Mouse (Mus musculus) kidney, postnatal 36 days (tissue): Measurements from ENCODE around the gene Sap25.
"Not testable (repeated sequence)": the region's sequence is repeated elsewhere in the genome, so short reads cannot be mapped to it uniquely, and the experiment has no call there.

ENCODE experiments used
- DNase-seq, 2 experiments: peaks; one replicate each; pipeline ENCODE4 v3.0.0; 2021 to 2022; ENCODE audit warnings: mixed read lengths in 2 of 2

The Sap25 gene

DNA sequence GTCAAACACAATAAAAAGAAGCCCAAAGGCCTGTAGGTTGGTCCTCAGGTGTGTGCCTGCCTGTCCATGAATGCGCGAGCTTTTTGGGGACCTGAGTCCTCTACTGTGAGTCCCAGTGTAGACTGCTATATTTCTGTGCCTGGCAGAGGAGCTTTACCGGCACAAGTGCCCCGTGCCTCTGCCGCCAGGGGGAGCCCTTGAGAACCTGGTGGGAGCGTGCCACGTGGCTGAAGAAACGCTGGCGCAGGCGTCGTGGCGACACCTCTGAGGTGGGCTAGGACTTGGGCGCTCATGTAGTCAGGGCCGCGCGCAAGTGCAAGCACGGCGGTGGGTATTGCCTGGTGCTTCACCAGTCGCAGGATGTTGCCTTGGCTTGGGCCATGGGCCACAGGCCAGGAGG is at the start of gene Sap25:
TSS of gene Sap25 (plus strand) at position 281 of the 400 bp plus-strand sequence.
- peak in 1 of 2 experiments; percentile 79 for DNase-seq

DNA sequence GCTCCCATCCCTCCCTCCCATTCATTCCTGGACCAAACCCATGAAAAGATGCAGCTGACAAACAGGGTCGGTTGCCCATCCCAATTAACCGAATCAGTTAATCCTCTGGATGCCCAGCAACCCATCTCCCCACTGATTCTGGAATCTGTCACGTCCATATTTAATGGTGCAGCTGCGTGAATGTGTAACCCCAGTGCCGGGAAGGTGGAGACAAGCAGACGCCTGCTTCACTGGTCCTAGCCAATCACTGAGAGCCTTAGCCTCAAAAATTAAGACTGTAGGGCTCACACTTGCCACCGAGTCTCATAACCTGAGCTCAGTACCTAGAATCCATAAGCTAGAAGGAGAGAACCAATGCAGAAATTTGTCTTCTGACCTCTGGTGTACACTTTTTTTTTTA is 45.2 kb upstream of the Sap25 start:
- no peak for DNase-seq

DNA sequence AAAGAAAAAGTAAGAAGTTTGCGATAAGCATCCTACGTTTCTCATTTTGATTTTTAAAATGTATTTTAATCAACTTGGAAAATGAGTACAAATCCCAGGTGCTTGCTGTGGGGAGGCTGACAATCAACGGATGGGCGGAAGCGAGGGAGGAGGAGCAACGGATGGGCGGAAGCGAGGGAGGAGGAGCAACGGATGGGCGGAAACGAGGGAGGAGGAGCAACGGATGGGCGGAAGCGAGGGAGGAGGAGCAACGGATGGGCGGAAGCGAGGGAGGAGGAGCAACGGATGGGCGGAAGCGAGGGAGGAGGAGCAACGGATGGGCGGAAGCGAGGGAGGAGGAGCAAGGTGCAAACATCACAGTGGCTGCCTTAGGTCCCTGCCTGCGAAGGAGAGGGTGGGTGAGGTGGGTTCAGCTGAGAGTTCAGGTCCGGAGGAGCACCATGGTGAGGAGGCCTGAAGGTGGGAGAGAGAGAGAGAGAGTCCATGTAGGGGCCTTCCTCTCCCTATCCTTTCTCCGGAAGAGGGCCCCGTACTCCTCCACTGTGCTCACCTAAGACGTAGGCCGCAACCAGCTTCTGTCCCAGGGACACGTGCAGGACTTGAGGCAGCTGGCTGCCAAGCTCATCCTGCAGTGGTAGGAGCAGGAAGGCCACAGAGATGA is 44.4 kb upstream of the Sap25 start:
- DNase-seq, result peak in 1 of 2 experiments; percentile 22

DNA sequence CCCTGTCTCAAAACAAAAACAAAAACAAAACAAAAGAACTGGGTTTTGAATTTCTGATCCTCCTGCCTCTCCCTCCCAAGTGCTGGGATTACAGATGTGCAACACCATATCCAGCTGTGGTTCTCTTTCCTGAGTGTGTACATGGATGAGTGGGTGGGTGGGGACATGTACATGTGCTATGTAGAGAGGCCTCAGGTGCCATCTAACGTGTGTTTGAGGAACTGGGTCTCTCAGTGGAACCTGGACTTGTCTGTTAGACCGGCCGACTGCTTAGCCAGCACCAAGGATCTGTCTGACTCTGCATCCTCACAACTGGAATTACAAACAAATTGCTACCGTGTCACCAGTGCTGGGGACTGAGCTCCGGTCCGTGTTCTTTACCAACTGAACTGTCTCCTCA is 43.5 kb upstream of the Sap25 start:
- no peak for DNase-seq

DNA sequence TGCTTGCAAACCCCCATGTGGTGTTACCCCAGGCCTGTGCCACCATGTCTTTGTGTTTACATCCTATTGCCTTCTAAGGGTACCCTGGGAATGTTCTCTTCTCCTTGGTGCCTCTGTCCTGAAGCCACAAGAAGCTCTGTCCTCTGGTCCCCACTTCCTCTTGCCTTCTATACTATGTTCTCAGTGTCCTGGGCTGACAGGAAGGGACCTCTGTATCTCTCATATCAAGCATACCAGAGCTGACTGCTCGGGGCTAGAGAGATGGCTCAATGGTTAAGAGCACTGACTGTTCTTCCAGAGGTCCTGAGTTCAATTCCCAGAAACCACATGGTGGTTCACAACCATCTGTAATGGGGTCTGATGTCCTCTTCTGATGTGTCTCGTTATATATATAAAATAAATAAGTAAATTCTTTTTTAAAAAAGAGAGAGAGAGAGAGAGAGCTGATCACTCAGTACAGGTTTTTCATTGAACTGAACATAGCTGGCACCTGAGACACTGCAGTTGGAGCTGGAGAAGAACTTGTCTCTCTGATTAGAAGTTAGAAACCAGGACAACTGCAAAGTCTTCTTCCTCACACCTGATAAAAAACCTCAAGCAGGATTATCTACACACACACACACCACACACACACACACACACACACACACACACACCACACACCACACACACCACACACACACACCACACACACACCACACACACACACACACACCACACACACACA is 42.9 kb upstream of the Sap25 start:
- DNase-seq, result no peak

DNA sequence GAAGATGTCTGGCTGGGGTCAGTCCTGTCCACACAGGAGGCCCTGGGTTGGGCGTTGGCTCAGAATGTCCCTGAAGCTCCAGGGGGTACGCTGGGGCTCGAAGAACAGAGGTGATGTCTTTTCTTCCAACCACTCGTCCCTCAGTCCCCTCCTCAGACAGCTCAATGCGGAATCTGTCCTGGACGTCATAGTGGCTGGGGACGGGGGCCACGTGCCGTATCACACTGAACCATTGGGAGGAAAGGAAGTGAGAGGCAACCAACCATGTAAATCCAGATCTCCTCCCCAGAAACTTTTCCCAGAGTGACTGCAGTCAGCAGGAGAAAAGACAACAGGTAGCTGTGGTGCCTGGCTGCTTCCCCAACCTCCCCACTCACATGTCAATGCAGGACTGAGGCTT is 41.5 kb upstream of the Sap25 start:
- peak in 1 of 2 experiments; percentile 19 for DNase-seq

DNA sequence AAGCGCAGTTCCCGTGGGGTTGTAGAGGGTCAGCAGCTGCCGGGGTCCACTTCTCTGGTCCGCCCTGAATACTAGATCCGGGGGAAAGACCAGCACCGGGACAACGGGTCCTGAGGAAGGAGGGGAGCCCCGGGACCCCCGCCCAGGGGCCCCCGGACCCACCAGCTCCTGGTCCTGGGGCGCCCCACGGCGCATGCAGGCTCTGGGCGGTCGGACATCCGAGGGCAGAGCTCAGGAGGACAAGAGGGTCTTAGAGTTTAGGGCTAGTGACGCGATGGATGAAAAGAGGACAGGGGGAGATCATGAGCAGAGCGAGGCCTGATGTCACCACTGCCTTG is 40.9 kb upstream of the Sap25 start:
- DNase-seq, result no peak

DNA sequence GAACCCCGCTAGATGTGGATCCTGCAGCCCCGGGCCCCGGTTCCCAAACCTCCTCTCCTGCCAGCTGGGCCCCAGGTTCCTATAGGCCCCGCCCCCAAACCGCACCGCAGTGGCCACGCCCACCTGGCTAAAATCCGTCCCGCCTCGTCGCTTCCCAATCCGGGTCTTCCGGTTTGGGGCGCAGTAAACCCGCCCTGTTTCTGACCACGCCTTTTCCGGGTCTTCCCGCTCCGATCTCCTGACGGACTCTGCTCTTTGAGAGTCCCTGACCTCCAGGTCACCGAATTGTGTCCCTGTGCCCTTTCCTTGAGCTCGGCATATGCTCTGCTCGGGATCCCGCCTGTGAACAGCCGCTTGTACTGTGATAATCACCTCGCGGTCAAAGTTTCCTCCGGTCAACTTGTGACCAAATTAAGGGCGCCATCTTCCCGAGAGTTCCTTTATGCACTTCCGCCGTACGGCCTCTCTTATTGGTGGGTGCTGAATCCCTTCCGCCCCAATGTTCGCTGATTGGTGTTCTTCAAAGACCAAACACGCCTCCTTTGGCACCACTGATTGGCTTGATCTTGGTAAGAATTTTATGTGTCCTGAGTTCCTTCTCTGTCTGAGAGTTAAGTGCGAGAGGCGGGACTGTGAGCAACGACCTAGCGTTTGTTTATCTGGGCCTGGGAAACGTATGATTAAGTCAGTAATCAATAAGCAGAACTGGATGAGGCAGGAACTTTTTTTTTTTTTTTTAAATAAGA is 40.3 kb upstream of the Sap25 start, which contains the start of gene Mospd3:
TSS of gene Mospd3 (minus strand) at position 440 of the 746 bp plus-strand sequence.
- DNase-seq, result peak; percentile 98 to 99

DNA sequence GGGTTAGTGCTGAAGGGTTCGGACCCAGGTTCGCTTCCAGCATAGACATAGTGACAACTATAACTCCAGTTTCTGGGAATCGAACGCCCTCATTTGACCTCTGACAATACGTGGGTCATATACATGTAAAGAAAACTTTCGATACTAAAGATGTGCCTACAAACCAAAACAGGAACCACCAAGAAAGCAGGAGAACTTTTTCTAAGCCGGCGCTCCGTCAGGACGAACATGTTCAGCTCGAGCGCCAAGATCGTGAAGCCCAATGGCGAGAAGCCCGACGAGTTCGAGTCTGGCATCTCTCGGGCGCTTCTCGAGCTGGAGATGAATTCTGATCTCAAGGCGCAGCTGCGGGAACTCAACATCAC is 39.8 kb upstream of the Sap25 start:
- peak in 1 of 2 experiments; percentile 59 for DNase-seq

DNA sequence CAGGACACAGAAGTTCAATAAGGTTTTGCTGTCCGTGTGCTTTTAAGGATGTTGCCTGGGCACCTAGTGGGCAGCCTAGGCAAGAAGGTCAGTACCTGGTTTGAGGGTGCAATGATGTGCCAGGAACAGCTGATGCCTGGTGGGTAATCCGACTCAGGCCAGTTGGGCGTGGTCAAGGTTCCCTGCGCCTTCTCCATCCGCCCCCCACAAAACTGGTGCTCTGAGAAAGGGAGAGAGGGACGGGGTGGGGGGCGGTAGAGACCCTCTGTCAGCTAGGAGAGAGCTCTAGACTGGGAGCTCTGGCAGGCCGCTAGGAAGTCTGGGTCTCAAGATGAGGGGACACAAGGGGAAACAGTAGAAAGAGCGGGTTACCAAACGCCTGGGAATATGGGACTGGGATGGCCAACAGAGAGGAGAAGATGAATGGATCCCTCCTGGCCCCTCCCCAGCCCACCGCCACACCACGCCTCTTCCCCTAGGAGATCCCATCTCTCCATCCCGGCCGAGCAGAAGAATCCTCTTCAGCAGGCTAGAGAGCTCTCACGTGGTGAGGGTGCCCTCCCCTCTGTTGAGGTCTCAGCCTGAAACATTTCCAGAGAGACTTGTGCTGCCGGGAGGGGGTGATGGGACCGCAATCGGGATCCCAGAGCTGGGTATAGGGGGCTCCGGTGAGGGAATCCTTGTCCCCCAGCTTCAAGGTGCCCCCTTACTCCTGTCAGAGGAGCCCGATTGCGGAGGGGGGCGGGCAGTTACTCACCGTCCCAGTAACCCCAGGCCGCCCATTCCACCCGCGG is 33.1 kb upstream of the Sap25 start:
- no peak for DNase-seq

DNA sequence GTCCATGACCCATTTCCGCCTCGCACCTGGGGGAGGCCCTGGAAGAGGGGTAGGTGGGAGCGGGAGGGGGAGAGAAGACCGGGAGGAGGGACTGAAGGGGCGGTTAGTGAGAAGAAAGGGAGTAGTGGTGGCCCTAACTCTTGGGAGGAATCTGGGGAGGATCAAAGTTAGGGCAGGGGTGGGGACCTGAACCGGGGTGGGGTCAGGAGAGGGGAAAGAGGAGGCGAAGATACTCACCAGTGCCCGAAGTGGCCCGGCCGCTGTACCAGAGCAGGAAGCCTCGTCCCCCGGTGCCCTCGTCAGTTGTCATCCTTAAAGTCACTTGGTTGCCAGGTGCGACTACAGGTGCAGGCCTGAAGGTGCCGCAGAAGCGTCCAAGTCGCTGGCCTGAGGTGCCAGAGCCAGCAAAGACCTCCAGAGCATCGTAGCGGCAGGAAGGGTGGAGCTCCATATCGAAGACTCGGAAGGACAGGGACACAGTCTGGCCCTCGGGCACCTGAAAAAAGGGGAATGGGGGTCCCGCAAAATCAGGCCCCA is 32.4 kb upstream of the Sap25 start:
- DNase-seq, result peak in 1 of 2 experiments; percentile 33

DNA sequence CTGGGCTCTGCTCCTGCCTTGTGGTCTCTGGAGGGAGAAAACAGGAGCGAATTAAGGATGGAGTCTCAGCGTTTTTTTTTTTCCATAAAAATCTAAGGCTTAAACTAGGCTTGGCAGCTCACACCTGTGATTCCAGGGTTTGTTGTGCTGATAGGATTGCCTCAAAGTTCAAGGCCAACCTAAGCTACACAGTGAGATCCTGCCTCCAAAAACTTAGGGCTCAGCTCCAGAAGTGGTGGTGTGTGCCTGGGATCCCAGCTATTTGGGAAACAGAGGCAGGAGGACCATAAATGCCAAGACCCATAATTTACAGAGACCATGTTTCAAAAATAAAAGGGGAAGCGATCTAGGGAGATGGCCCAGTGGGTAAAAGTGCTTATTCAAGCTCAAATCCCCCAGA is 31.8 kb upstream of the Sap25 start:
- DNase-seq, result no peak

DNA sequence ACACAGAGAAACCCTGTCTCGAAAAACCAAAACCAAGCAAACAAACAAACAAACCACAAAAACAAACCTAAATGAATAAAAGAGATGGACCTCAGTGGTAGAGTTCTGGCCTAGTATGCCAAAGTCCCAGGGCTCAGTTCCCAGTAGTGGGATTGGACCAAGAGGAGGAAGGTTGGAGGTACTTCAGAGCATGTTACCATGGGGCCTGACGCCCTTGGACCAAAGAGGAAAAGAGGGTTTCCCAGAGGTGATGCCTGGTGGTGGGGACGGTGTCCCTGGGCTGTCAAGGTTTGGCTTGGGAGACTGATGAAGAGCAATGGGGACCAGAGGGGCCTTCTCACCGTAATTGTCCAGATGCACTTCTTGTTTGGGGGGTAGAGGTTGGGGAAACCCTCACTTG is 31.1 kb upstream of the Sap25 start:
- DNase-seq, result no peak

DNA sequence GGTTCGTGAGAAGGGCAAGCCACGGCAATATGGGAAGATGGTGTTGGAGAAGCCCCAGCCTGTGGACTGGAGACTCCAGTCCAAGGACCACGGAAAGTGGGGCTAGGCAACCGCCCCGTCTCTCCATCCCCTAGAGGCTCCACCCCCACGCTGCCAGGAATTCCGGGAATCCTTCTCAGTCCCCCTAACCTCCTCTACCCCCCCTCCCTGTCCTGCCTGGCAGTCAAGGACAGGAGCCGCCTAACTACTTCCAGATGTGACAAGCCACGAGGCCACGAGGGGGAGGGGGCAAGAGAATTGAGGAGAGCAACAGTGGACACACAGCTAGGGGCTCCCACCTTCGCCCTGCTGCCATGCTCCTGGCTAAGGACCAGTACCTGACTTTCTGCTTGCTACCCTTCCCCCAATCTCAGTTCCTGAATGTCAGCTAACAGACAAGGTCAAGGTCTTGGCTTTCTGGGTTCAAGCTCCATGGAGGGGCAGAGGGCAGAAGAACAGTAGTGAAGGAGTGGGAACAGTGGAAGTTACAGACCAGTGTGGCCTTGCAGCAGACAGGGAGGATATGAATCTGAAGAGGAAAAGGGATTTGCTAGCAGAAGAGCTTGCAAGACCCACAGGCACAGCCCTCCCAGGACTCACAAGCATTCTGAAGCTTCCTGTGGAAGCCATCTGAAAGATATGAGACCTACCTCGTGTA is 30.4 kb upstream of the Sap25 start:
- DNase-seq, result peak; percentile 79 to 84

DNA sequence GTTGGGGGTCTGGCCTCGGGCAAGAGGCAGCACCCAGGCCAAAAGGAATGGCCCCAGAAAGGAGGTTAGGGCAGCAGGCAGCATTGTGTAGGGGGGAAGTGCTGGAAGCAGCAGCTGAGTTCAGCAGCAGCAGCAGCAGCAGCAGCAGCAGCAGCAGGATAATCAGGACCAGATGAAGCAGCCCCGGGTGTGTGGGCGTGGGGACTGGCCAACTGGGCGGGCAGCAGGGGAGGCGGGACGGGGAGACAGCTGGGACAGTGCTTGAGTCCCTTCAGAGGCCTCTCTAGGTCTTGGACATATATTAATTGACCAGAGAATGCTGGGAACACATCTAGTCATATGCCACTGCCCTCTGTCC is 29.9 kb upstream of the Sap25 start:
- DNase-seq, result peak in 1 of 2 experiments; percentile 61

DNA sequence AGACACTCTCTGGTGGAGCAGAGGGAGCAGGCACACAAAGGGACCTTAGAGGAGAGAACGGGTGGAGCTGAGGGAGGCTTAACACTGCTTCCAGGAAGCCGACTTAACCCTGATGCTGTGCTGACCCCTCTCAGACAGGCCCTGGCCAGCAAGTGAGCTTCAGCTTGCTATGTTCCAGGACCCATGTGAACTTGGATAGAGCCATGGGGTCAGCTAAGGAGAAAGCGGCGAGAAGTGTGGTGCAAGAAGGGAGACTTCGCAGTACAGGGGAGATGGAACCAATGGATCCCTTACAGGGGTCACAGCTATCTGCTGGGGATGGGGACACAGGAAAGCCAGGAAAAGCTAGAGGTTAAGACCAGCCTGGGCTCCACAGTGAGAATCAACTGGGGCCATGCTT is 28.1 kb upstream of the Sap25 start:
- DNase-seq, result no peak

DNA sequence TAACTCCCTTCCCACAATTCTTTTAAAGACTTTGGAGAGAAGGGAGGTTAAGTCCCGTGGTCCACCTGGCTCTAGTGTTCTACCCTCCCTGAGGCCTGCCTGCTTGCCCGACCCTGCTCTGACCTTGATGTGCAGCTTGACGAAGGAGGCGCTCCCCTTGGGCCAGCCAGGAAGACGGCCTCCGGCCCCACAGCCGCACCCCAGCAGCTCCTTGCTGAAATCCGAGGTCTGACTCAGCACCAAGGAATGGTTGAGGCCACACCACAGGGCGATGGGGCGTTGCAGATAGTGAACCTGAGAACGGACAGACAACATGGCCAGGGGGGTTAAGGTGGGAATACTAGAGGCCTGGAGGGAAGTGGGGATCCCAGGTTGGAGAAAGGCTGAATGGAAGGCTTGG is 27.6 kb upstream of the Sap25 start, which contains the start of gene Pcolce:
TSS of gene Pcolce (minus strand) at position 235 of the 400 bp plus-strand sequence.
- DNase-seq, result peak in 1 of 2 experiments; percentile 24

DNA sequence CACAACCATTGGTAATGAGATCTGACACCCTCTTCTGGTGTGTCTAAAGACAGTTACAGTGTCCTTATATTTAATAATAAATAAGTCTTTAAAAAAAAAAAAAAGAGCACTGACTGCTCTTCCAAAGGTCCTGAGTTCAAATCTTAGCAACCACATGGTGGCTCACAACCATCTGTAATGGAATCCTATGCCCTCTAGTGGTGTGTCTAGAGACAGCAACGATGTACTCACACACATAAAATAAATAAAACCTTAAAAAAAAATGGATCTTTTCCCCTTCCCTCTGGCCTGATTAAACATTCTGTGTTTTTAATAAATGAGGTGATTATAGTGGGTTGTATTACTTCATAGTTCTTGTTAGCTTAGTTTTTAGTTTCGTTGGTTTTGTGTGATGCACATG is 26.2 kb upstream of the Sap25 start:
- not testable (repeated sequence) for DNase-seq

DNA sequence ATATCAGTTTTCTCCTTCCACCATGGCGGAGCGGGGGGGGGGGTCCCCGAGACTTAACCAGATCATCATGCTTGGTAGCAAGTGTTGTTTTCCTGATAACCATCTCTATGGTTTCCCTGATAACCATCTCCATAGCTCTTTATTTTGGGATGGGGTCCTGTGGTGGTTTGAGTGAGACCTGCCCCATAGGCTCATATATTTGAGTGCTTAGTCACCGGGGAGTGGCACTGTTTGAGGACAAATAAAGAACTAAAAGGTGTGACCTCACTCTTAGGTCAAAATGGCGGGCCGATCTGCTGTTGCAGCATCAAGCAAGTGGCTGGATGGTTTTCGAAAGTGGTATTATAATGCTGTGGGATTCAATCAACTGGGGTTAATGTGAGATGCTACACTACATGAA is 25.8 kb upstream of the Sap25 start:
- DNase-seq, result no peak

DNA sequence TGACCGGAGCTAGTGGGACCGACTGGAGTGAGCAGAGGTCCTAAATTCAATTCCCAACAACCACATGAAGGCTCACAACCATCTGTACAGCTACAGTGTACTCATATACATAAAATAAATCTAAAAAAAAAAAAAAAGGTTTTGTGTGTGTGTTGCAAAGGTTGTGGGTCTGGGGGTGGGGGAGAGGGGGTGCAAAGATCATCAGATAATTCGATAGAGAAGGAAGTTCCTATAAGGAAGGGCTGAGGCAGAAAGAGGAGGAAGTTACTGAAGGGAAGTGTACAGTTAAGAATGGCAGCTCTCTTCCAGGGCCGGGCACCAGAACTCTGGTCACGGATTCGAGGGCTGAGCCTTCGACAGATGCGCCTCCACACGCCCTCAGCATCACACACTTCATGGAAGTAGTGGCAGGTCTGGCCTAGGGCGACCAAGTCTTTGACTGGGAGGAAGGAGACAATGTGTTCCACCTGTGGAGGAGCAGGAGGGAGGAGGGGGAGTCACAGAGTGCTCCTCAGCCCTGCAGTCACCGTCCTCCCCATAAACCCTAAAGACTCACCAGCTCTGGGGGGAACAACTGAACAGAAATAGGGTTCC is 17.1 kb upstream of the Sap25 start:
- DNase-seq, result no peak

DNA sequence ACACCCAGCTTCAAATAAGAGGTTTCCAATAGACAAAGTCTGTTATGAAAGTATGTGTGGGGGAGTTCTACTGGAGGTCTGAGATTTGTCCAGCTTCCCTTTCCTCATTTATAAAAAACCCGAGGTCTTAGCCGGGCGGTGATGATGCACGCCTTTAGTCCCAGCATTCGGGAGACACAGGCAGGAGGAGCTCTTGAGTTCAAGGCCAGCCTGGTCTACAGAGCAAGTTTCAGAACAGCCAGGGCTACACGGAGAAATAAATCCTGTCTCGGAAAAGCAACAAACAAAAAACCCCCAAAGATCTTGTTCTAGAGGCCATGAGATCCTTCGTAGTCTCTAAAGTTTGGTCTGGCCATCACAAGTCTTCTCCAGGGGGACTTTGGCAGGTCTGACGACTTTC is 13.1 kb upstream of the Sap25 start:
- DNase-seq, result peak in 1 of 2 experiments; percentile 47
